Mouse (Mus musculus): ENCODE measurements around the gene Slc12a7.
"Not testable (repeated sequence)": the region's sequence is repeated elsewhere in the genome, so short reads cannot be mapped to it uniquely, and the experiment has no call there.

- not testable (repeated sequence) for TF ChIP-seq CTCF, EP300 (IDR thresholded peaks at IDR 0.05; ENCODE audit: low read depth)
These were observed 7.6 kb downstream of the Slc12a7 start for GRCm38 (mm10) chr13:73740399-73740944.

All from liver, postnatal 0 days (tissue).